Mouse (Mus musculus) limb, embryonic 13.5 days (tissue): ENCODE results near the gene Plcb4. TPM values are rescaled to one million over a fixed set of nuclear protein-coding genes. Genes with fewer than 3 reads are reported as not detected.

Experiments used
- ATAC-seq: fragments of 200-750 bp; cut with Nextera tagmentation; 2 replicates; pipeline ENCODE4 v1.8.0; 2017; ENCODE audit warnings: low read depth, moderate number of reproducible peaks, moderate TSS enrichment; ENCODE audit not compliant: low FRiP score
- H3K27ac ChIP-seq: fragments of 300-500 bp; sonication (generic); 2 replicates; pipeline ENCODE4 v1.5.1; 2015; ENCODE audit warnings: inconsistent platforms, mild to moderate bottlenecking, moderate library complexity
- H3K27me3 ChIP-seq: fragments of 300-500 bp; sonication (generic); 2 replicates; pipeline ENCODE4 v1.6.1; 2015; ENCODE audit warnings: mild to moderate bottlenecking, inconsistent platforms
- H3K36me3 ChIP-seq: fragments of 300-500 bp; sonication (generic); 2 replicates; pipeline ENCODE4 v1.6.1; 2015; ENCODE audit warnings: inconsistent platforms, mild to moderate bottlenecking, moderate library complexity
- H3K4me1 ChIP-seq: fragments of 300-500 bp; sonication (generic); 2 replicates; pipeline ENCODE4 v1.6.1; 2015; ENCODE audit warnings: inconsistent platforms
- H3K4me2 ChIP-seq: fragments of 300-500 bp; sonication (generic); replicated peaks from 2 replicates; pipeline ENCODE4 v1.6.1; 2015; ENCODE audit warnings: inconsistent platforms, mild to moderate bottlenecking, moderate library complexity
- H3K4me3 ChIP-seq: fragments of 300-500 bp; sonication (generic); 2 replicates; pipeline ENCODE4 v1.5.1; 2015; ENCODE audit warnings: moderate library complexity, mild to moderate bottlenecking, inconsistent platforms
- H3K9ac ChIP-seq: fragments of 300-500 bp; sonication (generic); 2 replicates; pipeline ENCODE4 v1.6.1; 2015; ENCODE audit warnings: mild to moderate bottlenecking, inconsistent platforms
- H3K9me3 ChIP-seq: fragments of 300-500 bp; sonication (generic); 2 replicates; pipeline ENCODE4 v1.6.1; 2016; ENCODE audit warnings: inconsistent platforms
- WGBS: fragments of 180-500 bp; shearing (Covaris S2); methylation state at CpG from one replicate; pipeline ENCODE4 v1.1.7; 2015; 5-methylcytosine and 5-hydroxymethylcytosine counted together
- polyA plus RNA-seq: library from polyadenylated mRNA; unstranded; fragments of >200 nt; fragmentation: Nextera tagmentation; extraction: Ambion mirVana; gene quantifications from 2 replicates; pipeline ENCODE4 v1.2.1, GENCODE M21; 2015

Plcb4 gene
- polyA plus RNA-seq, 1 experiment from 2014 or later = 19.1 TPM

- peaks cover 20% of the 10 kb centered on the region for H3K27me3 ChIP-seq
- 3% methylated on average over 8 of the region's 8 CpGs for WGBS
- H3K9me3 ChIP-seq = no peaks in the 10 kb centered on the region
- peak within 1 kb of the TSS; percentile 65 for H3K4me2 ChIP-seq
- no peak within 1 kb of the TSS for H3K27ac ChIP-seq
- H3K9ac ChIP-seq = 0 out of 2 replicates have a peak within 1 kb of the TSS, but pooled peaks have one; percentile 25
- no peak for ATAC-seq
- no peaks in the 10 kb centered on the region for H3K36me3 ChIP-seq
- peaks cover 13% of the 10 kb centered on the region for H3K4me1 ChIP-seq
- H3K4me3 ChIP-seq = peak within 1 kb of the TSS; percentile 36
Measured at GRCm38 (mm10) chr2:136051688-136052289, 393.0 kb downstream of the Plcb4 start, which contains the start of gene Lamp5. Gene Lamp5 (plus strand): TSS chr2:136052239.

- peak; percentile 56 for ATAC-seq
- H3K9me3 ChIP-seq = no peaks in the 10 kb centered on the region
- 5% methylated on average over 19 of the region's 19 CpGs for WGBS
Measured at GRCm38 (mm10) chr2:136057861-136058331, 399.1 kb downstream of the Plcb4 start.

GRCm38 (mm10) chr2:136058398-136058797 is 399.6 kb downstream of the Plcb4 start:
- H3K4me2 ChIP-seq = peak overlapping the region; percentile 74
- H3K9me3 ChIP-seq = no peaks in the 10 kb centered on the region
- no peaks in the 10 kb centered on the region for H3K36me3 ChIP-seq
- ATAC-seq = no peak; the same call in 1 of the 2 replicates
- no peak overlapping the region for H3K9ac ChIP-seq
- no peak overlapping the region for H3K27ac ChIP-seq
- H3K27me3 ChIP-seq = peaks cover 45% of the 10 kb centered on the region
- peaks cover 23% of the 10 kb centered on the region for H3K4me1 ChIP-seq
- WGBS = 5% methylated on average over 7 of the region's 7 CpGs
- peak overlapping the region; percentile 29 for H3K4me3 ChIP-seq

More at GRCm38 (mm10) chr2:136057861-136058331, 399.1 kb downstream of the Plcb4 start:
- H3K4me2 ChIP-seq = peak overlapping the region; percentile 74
- H3K36me3 ChIP-seq = no peaks in the 10 kb centered on the region
- no peak overlapping the region for H3K9ac ChIP-seq
- peaks cover 23% of the 10 kb centered on the region for H3K4me1 ChIP-seq
- no peak overlapping the region for H3K27ac ChIP-seq
- peak overlapping the region; percentile 29 for H3K4me3 ChIP-seq
- H3K27me3 ChIP-seq = peaks cover 45% of the 10 kb centered on the region

GRCm38 (mm10) chr2:136059029-136059669 is 400.3 kb downstream of the Plcb4 start:
- H3K9me3 ChIP-seq = no peaks in the 10 kb centered on the region
- H3K4me1 ChIP-seq = peaks cover 23% of the 10 kb centered on the region
- H3K4me2 ChIP-seq = peak overlapping the region; percentile 74
- H3K36me3 ChIP-seq = no peaks in the 10 kb centered on the region
- H3K4me3 ChIP-seq = peak overlapping the region; percentile 42
- peaks cover 45% of the 10 kb centered on the region for H3K27me3 ChIP-seq
- H3K27ac ChIP-seq = no peak overlapping the region
- H3K9ac ChIP-seq = peak overlapping the region; percentile 54; the same call in 1 of the 2 replicates
- WGBS = 1% methylated on average over 37 of the region's 37 CpGs
- peak; percentile 53 for ATAC-seq
